Comparison of ENCODE assay signal across 21 mouse cellular contexts in genomic region chr4:82371471-82371870, GRCm38 (mm10).
"Had no signal": no experiment of that assay in that cellular context is flagged by ENCODE, and none has a peak within 500 bp of the region (broad histone marks: within the 10 kb centered on the region; RNA-seq: fewer than 3 reads in every experiment).

No protein-coding gene starts in this region.

- ATAC-seq: forebrain, postnatal 0 days; hindbrain, postnatal 0 days; liver, embryonic 12.5 days had no signal

- H3K9me3 ChIP-seq: heart, embryonic 10.5 days; heart, embryonic 12.5 days; hindbrain, embryonic 13.5 days; hindbrain, embryonic 15.5 days; kidney, embryonic 15.5 days; limb, embryonic 13.5 days; limb, embryonic 15.5 days; liver, embryonic 12.5 days had no signal

- H3K4me1 ChIP-seq: heart, embryonic 10.5 days; hindbrain, embryonic 15.5 days; liver, embryonic 12.5 days had no signal

- H3K27ac ChIP-seq: heart, embryonic 10.5 days; hindbrain, embryonic 13.5 days; hindbrain, embryonic 15.5 days; hindbrain, postnatal 0 days; kidney, embryonic 15.5 days; limb, embryonic 13.5 days; limb, embryonic 15.5 days; liver, embryonic 12.5 days; liver, embryonic 14.5 days had no signal

- H3K27me3 ChIP-seq: heart, embryonic 12.5 days; hindbrain, embryonic 13.5 days; hindbrain, embryonic 15.5 days; kidney, embryonic 15.5 days; limb, embryonic 13.5 days; limb, embryonic 15.5 days; liver, embryonic 12.5 days had no signal

- H3K9ac ChIP-seq: forebrain, postnatal 0 days; heart, embryonic 12.5 days; hindbrain, embryonic 13.5 days; hindbrain, embryonic 15.5 days; kidney, embryonic 15.5 days; limb, embryonic 13.5 days; limb, embryonic 15.5 days; liver, embryonic 12.5 days; liver, embryonic 14.5 days had no signal

- H3K4me3 ChIP-seq: heart, embryonic 10.5 days; heart, embryonic 12.5 days; hindbrain, embryonic 13.5 days; hindbrain, embryonic 15.5 days; kidney, embryonic 15.5 days; limb, embryonic 13.5 days; limb, embryonic 15.5 days; liver, embryonic 12.5 days had no signal

- DNase-seq: forebrain, postnatal 0 days; gastrocnemius, postnatal 14 days; gastrocnemius, postnatal 36 days; heart, adult 18-20 months; heart, postnatal 10 days; heart, postnatal 36 days; kidney, adult 18-20 months; kidney, postnatal 14 days; layer of hippocampus, adult 9-11 months; layer of hippocampus, postnatal 36 days; left cerebral cortex, postnatal 4 days had no signal

- H3K36me3 ChIP-seq: hindbrain, embryonic 13.5 days; hindbrain, embryonic 15.5 days; kidney, embryonic 15.5 days; liver, embryonic 12.5 days had no signal

- H3K4me2 ChIP-seq: heart, embryonic 12.5 days; hindbrain, embryonic 13.5 days; hindbrain, embryonic 15.5 days; kidney, embryonic 15.5 days; limb, embryonic 13.5 days; limb, embryonic 15.5 days; liver, embryonic 12.5 days had no signal
